Mouse (Mus musculus) thymus, postnatal 25 days (tissue): Measurements from ENCODE around the gene Pbx1.

Experiments used
- DNase-seq: peaks from one replicate; pipeline ENCODE4 v3.0.0; 2022

Gene Pbx1

DNA sequence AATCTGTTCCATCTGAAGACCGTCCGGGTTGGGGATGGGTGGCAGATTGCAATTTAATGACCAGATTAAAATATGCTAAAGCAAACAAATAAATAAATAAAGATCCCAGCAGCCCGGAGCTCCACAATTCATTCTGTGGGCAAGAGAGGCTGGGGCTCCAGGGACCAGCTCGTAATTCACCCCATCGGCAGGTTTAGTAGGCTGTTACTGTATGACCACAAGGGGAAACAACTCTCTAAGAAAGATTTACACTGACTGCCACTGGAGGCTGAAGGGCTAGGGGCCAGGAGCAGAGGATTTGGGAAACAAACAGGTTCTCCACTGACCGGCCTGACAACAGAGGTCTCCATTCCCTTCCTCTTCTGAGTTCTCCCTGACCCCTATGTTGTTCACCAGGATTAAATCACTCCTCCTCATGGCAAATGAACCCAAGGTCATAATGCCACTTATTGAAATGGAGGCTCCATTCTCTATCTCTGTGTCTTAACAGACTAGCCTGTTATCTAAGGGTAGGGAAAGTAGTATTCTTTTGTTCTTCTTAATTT, 292.9 kb downstream of the Pbx1 start:
- DNase-seq, result no peak

DNA sequence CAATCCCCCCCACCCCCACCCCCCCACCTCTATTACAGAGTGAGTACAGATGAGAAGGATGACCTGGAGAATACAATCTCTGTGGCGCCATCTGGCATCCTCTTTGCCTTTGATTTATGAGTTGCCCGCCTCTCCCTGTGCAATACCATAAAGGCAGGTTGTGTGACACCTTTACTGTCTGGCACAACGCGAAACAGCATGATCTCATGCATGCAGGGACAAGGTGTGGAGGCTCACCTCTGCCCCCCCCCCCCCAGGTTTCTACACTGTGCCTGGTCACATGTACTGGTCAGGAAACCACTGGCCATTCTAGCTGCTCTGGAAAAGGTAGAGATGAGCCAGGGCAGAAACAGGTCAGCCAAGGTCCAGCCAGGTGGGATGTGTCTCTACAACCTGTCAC, 293.4 kb downstream of the Pbx1 start:
- DNase-seq, result no peak

DNA sequence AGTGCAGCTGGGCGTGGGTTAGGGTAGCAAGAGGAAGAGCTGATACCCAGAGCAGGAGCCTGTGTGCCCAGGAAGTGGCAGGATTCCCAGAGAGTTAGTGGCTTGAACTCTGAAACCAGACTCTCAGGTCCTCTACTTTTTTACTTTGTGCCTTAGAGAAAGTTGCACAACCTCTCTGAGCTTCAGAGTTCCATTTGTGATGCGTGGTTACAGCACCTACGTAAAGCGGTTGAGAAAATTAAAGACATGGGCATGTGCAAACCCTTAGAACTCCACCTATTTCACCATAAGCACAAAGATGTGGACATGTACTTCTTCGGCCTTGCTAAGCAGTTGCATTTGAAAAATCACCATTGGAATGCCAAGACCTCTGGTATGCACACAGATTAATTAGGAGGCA, 294.2 kb downstream of the Pbx1 start:
- DNase-seq, result no peak

DNA sequence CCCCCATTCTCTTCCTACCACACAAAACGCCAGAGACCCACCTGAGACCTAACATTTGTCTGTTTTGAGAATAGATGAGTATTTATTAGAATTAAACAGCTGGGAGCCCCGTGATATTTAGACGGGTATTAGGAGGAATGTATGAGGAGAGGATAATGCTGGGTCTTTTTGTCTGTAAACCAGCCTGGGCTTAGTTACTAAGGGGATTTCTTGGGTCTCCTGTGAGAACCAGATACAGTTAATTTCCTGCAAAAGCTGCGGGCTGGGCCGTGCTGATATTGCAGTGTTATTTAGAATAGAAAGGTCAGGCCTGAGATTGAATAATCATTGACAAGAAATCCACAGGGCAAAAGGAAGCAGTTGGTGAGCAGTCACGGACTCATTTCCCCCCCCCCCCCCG, 296.5 kb downstream of the Pbx1 start:
- no peak for DNase-seq

DNA sequence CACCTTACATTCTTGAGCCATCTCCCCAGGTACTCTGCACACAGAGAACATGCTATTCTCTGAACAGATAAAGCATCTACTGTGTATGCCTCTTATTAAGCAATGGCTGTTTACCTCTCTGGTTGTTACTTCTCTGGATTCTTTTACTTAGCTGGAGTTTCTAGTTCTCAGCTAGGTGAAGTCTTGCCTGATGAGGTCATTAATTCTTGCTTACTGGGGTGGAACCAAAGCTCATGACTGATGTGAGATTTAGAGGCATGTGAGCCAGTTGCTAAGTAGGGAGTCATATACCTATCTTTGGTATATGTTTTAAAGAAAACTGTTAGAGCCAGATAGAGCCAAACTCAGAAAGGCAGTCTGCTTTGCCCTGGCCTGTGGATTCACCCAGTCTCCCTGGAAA, 298.4 kb downstream of the Pbx1 start:
- no peak for DNase-seq

DNA sequence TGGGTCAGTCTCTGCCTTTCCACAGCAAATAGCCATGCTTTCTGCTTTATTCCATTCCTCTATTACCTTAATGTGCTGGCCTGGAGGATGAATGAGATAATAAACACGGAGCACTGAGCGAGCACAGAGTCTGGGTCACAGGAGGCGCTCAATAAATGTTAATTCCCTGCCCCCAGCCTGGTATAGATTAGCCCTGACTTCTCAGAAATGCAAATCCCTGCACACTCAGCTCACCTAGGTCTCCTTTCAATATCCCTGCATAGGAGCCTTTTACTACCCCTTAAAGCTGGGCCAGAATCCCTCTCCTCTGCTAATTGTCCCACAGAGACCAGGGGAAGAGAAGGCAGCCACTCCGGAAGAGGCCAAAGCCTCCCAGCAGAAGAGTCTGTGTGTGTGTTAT, 304.1 kb downstream of the Pbx1 start:
- DNase-seq, result no peak

DNA sequence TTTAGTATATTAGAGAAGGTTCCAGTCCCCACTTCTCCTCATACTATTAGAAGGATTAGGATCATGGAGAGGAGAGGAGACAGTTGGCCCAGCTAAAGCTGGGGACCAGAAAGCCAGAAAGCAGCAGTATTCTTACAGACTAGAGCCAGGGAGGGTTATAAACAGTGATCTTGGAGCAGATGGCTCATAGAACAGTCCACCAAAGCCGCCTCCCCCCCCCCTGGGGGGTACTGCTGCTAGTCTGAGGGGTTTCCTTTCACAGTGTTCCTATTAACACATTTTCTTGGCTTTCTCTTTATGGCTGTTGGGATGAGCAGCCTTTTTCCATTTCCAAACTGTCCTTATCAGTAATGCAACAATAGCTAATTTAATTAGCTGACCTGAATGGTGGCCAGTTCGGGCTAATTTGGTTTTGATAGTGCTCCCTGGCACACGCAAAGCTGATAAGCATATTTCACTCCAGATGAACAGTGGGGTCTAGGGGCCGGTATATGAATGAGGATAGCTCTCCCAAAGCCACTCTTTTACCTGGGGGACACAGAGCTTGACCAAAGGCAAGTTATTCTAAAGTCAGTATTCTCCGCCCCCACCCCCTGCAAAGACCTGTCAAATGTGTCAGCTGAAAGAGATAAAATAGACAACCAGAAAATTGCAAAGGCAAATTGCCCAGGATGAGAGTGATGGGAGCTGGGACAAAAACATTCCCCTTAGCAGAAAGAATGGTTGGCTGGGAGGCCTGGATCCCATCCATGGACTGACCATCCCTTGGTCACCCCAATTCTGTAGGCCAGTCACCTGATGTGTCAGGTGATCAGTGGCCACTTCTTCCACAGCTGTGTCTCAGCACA, 307.2 kb downstream of the Pbx1 start:
- DNase-seq, result no peak

DNA sequence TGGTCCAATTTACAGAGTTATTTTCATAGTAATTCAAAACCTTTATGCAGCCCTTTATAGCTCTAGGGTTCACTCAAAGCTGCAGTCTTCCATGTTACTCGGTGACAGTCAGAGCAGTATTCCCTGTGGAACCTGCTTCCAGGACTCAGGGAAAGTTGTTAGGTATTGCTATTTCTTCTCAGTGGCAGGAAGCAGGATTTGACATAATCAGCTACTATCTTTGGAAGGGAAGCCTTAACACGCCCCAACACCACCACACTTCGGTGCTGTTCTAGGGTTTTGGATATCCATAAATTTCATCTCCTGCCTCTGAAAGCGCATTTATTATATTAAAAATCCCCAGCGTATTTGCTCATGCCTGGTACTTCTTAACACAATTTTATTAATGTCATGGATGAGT, 314.0 kb downstream of the Pbx1 start:
- no peak for DNase-seq

DNA sequence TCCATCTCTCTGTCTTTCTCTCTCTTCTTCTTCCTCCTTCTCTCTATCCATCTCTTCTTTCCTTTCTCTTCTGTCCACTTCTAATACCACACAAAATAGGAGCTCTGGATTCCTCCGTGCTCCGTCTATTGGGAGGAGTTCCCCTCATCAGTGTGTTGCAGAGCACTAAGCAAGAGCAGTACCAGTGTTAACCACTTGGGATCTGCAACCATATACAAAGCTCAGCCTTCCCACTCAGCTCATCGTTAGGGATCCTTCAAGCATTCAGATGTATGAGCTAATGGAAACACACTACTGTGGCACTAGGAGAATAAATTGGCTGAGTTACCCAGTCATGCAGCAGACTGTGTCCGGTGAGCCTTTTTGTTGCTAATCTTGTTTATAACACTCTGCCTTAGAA, 314.7 kb downstream of the Pbx1 start:
- DNase-seq, result no peak

DNA sequence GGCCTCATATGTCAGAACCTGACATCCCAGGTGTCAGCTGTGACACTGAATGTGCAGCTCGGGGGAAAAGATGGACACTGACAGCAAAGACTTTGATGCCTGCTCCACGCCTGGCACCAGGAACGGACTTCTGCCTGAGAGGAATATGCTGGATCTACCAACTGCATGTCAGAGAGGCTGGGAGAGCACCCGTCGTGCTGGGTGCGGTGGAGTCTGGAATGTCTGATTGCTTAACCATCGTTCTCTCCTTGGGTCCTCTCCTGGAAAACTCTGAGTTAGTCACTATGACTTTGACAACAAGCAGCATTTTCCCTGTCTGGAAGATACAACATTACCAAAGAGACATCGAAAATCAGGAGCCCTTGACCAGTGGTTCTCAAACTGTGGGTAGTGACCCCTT, 322.3 kb downstream of the Pbx1 start:
- no peak for DNase-seq

DNA sequence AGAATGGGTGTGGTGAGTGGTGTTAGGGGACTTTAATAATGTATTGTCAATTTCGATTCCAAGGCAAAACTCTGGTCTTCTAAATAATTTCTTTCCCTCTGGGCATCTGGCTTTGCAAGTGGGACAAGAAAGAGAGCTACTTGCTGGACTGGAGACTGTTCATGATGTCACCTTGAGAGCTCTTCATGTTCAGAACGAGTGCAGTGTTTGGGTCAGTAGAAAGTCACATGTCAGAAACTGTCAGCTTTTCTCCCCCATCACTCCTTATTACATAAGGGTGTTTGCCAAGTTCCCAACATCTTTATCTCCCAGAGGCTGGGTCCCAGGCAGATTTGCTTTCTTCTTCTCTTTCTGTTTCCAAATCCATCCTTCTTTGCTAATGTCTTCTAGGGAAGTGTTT, 328.2 kb downstream of the Pbx1 start:
- no peak for DNase-seq

DNA sequence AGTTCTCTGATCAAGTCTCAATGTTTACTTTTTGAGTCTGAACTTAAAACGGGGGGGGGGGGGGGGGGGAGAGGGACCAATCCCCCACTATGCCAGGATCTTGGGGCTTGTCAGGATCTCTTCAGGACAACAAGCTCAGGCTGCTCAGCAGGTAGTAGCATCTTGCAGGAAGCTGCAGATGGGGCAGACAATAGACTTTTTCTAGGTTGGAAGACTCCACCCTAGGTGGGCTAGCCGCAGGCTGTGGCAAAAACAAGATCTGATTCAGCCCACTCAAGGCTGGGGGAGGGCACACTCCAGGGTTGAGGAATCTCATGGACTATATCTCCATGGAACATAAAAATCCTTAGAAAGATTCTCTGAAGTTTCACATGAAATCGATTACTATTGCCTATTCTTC, 330.6 kb downstream of the Pbx1 start:
- no peak for DNase-seq

DNA sequence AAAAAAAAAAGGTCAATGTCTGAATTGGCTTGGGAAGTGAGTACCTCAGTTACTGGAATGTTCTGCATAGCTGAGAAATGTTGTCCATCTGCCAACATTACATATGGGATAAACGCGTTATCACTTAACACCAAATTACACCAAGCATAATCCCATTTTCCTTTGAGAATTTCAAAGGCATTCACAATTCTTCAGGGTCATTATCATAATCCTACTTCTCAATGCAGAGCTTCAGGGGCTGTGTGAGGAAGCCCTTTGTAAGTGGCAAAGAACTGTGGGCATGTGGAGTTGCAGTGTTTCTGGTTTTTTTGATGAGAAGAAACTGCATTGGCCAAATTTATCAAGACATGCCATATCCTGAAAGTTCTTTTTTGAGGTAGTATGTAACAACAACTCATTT, 333.3 kb downstream of the Pbx1 start:
- no peak for DNase-seq

DNA sequence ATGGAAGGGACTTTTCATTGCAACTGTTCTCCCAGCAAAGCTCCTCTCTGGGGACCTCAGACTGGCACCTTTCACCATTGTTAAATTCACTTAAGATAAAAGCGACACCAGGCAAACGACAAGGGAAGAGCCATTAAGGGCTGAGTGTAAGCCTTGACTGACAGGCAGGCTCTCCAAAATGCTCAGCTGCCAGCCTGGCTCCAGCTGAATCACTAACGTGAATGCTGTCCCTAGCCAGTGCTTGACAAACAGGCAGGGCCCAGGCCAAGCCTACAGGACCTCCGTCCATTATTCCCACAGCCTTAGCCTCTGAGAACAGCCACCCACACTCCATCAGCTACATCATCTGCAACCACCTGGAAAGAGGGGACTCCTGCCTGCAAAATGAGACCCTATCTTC, 337.4 kb downstream of the Pbx1 start:
- no peak for DNase-seq

DNA sequence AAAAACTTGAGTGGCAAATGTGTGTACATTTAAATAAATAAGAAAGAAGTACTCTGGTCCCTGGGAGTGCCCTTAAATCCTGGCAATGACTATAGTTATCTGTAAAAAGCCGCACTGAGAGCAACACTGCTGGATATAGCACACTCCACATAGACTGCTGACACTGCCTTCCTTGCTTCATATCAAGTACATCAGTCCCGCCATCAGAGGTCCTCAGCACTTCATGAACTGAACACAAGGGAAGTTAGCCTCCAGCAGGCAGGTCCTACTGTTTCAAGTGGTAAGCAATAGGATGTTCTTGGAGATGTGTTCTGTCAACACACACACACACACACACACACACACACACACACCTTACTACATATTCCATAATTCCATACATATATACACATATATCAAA, 339.0 kb downstream of the Pbx1 start:
- DNase-seq, result no peak

DNA sequence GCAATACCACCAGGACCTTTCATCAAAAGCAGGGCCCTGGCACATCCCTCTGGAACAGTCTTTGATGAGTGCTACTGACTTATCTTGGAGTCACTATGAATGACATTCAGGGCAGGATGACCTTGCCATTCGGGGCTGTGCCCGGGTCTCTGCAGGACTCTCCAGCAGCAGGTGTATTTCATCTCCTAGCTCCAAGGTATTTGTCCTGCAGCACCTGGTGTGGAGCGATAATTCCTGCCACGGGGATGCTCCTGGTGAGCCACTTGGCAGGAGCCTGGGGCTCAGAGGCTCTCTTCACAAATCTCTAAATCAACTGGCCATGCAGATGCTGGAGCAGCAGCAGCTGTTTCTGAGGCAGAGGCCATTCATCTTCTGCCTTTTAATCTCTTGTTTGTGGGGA, 340.4 kb downstream of the Pbx1 start:
- no peak for DNase-seq

DNA sequence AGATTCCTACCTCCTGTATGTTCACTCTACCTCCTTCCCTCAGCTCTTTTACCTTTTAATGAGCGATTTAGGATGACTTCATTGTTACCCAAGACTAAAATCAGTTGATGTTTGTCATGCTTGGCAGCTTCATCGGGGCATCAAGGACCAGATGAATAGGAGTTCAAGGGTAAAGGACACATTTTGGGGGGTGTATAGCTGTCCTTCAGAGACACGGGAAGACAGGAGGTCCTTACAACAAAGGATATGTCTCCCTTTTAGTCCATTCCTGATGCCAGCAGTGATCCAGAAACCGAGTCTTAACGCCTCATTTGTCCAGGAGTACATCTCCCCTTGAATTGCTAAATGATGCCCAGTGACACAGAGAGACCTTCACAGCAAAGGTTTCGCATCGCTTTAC, 343.4 kb downstream of the Pbx1 start:
- no peak for DNase-seq

DNA sequence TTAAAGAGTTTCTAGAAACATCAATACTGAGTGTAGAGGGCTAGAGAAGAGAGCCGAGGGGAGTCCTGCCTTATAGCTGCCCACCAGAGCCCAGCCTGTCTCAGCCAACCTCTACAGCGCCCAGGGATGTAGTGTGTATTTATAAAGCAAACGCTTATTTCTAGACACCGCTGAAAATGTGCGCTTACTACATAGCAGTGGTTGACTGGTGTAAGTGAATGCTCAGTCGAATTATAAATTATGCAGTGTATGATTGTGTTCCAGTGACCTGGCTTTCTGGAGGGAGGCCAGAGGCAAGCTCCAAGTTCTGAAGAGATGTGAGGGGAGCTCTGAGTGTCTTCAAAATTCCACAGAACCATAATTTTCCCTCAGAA, 352.7 kb downstream of the Pbx1 start:
- no peak for DNase-seq

DNA sequence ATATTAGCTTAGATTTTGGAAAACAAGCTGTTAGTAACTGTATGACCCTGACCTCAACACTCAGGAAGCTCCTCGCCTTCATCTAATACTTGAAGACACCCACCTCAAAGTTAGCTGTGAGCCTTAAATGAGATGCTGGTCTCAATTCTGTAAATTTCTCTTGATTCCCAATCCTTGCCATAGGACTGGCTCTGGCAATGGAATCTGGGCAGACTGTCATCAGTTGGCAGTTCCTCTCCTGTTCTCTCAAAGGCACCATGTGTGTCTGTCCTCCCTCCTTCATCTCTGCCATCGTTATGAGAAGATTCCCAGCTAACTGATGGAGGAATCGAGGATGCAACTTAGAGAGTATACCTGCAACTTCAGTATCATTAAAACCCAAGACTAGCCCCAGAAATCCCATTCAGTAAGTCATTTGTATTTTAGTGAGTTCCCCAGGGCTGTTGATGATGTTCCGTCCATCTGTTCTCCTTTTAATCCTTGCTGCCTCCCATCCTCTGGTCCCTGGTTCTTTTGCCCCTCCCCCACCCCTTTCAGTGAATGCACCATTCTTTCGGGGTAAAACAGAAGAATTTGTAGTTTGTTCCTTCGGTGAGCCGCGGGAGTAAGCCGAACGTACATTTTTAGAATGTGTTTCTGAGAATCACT, 353.2 kb downstream of the Pbx1 start:
- DNase-seq, result no peak

DNA sequence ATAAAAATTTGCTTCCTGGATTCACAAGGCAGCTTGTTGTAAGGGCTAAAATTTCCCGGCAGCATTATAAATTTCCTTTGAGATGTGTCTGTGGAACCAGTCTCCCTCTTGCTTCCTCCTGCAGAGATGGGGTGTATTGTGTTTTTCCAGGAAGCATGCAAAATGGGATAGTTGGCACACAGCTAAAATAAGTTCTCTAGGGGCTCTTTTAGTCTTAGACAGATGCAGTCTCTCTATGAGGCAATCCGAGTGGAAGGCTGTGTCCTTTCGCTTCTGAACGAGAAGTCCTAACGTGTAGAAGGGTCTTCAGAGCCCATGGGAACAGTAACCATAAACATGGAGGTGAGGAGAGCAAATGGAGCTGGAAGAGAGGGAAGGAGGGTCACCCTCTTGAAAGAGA, 360.1 kb downstream of the Pbx1 start:
- DNase-seq, result no peak

DNA sequence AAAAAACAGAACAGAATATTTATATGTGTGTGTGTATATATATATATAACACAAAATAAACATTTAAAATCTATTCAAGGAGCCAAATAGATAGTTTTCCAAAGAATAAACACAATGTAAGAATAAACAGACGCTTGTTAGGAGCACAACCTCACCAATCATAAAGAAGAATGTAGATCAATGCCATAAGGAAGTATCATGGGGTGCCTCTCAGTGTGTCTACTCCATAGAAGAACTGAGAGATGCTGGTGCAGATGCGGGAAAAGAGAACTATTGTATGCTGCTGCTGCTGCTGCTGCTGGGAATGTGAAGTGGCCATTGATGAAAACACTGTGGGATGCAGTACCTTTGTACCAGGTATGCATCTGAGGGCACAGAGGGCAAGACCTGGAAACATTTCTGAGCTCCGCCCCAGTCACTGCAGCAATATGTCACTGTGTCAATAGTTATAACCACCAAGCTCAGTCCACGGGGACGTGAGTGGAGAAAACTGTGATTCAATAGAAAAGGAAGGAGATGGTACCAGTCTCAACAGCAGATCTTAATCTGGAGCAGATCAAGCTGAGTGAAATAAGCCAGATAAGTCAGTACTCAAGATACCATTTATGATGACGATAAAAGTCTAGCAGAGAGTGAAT, 361.7 kb downstream of the Pbx1 start:
- DNase-seq, result no peak

DNA sequence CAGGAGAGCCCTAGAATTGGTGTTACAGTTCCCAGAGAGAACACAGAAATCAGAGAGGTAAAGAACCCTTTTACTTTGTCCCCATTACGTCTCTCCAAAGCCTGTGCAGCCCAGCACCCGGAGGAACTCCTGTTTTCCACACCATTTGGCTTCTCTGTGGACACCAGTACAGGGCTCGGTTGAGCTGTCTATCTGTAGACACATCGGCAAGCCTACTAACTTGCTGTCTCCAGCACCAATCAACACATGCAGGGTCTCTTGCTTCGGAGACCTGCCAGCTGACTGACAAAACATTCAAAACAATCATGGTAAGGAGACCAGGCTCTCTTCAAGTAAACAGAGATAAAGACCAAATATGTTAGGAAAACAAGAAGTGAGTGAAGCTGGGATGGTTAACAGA, 362.3 kb downstream of the Pbx1 start:
- no peak for DNase-seq
